Mouse (Mus musculus): ENCODE measurements around the gene Tcf20.

- TF ChIP-seq CTCF (IDR thresholded peaks at IDR 0.05; ENCODE audit: low read depth, low read length) = peak; percentile 72
- TF ChIP-seq POLR2A (IDR thresholded peaks at IDR 0.05; ENCODE audit: insufficient read depth, low read length) = no peak
- no peak for TF ChIP-seq EP300 (IDR thresholded peaks at IDR 0.05; ENCODE audit: insufficient read depth, low read depth, low read length)
These were observed 64.9 kb downstream of the Tcf20 start for GRCm38 (mm10) chr15:82922755-82923154.

All from ES-Bruce4 (cell line).